Mouse (Mus musculus) lung, postnatal 0 days (tissue): ENCODE measurements around the gene Abcc12.

Source experiments
- CTCF ChIP-seq: IDR thresholded peaks from 2 replicates; pipeline ENCODE4 v1.5.1; 2016; ENCODE audit warnings: antibody characterized with exemption, mild to moderate bottlenecking
- EP300 ChIP-seq: IDR thresholded peaks from 2 replicates; pipeline ENCODE4 v1.6.1; 2016; ENCODE audit warnings: antibody characterized with exemption, mild to moderate bottlenecking, control low read depth

- TF ChIP-seq CTCF (no peak), EP300 (no peak)
These were observed 15.2 kb upstream of the Abcc12 start for GRCm38 (mm10) chr8:86595671-86596070.
